8 mouse cellular contexts compared by ENCODE assay signal in the genomic region with DNA sequence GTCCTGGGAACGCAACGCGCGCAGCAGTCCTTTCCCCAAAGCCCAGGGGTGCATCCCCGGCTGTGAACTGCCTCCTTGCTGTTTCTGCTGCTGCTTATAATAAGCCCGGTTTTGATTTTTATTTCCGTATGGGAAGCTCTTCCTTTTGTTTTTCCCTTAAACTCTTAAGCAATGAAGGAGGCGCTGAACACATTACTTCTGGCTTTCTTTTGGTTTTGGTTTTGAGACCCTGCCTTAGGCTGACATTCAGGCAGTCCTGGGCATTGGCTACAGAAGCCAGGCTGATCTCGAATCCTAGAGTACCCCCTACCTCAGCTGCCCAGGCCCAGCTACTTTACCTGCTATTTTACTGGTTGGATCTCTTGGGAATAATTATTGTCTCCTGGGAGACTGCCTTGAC. TPM values are rescaled to one million over a fixed set of nuclear protein-coding genes. Genes with fewer than 3 reads are reported as not detected.
DNase-seq lines count a peak whose midpoint lies in the region; ATAC-seq lines count a peak whose summit lies in the region.

No protein-coding gene starts in this region.

- 5% methylated on average over 9 of the region's 9 CpGs for WGBS in neural tube, embryonic 11.5 days
- 1% methylated on average over 9 of the region's 9 CpGs for WGBS in forebrain, embryonic 15.5 days
- 2% methylated on average over 9 of the region's 9 CpGs for WGBS in limb, embryonic 13.5 days
- 5% methylated on average over 9 of the region's 9 CpGs for WGBS in stomach, embryonic 14.5 days

- ATAC-seq in neural tube, embryonic 11.5 days (ENCODE audit: insufficient read depth, low FRiP score, low TSS enrichment) = no peak
- ATAC-seq in forebrain, embryonic 15.5 days (replicated peaks) = no peak
- ATAC-seq in limb, embryonic 13.5 days (ENCODE audit: low FRiP score, low read depth) = peak; percentile 10; the same call in 1 of the 2 replicates
- ATAC-seq in stomach, embryonic 14.5 days (ENCODE audit: insufficient number of reproducible peaks, insufficient read depth, low FRiP score, low read depth) = no peak

- H3K27me3 ChIP-seq in neural tube, embryonic 11.5 days (ENCODE audit: control insufficient read depth, insufficient read depth, low read length) = peaks cover 24% of the 10 kb centered on the region
- peaks cover 13% of the 10 kb centered on the region for H3K27me3 ChIP-seq in forebrain, embryonic 15.5 days
- peaks cover 58% of the 10 kb centered on the region for H3K27me3 ChIP-seq in limb, embryonic 13.5 days
- no peaks in the 10 kb centered on the region for H3K27me3 ChIP-seq in stomach, embryonic 14.5 days (ENCODE audit: control insufficient read depth, insufficient read depth, low read length)

- intact Hi-C loops in left cerebral cortex, postnatal 10 days (cut with DNase I) = loop anchor here (5.0 to 10.0 kb wide), 3 partner anchors 113 to 308 kb away; no protein-coding TSS in a partner anchor

- H3K27ac ChIP-seq in neural tube, embryonic 11.5 days (ENCODE audit: low read depth, low read length) = no peak overlapping the region
- H3K27ac ChIP-seq in forebrain, embryonic 15.5 days (replicated peaks) = no peak overlapping the region
- no peak overlapping the region for H3K27ac ChIP-seq in limb, embryonic 13.5 days
- H3K27ac ChIP-seq in stomach, embryonic 14.5 days (ENCODE audit: low read length) = no peak overlapping the region; the same call in 1 of the 2 replicates

- H3K4me1 ChIP-seq in neural tube, embryonic 11.5 days (ENCODE audit: control insufficient read depth, insufficient read depth, low read length) = peaks cover 13% of the 10 kb centered on the region; the same call in 1 of the 2 replicates
- peaks cover 21% of the 10 kb centered on the region for H3K4me1 ChIP-seq in forebrain, embryonic 15.5 days
- peaks cover 29% of the 10 kb centered on the region for H3K4me1 ChIP-seq in limb, embryonic 13.5 days
- H3K4me1 ChIP-seq in stomach, embryonic 14.5 days (ENCODE audit: control insufficient read depth, insufficient read depth, low read length) = peaks cover 5% of the 10 kb centered on the region; the same call in 1 of the 2 replicates

- H3K9me3 ChIP-seq in neural tube, embryonic 11.5 days (ENCODE audit: control insufficient read depth, low read length) = no peaks in the 10 kb centered on the region
- no peaks in the 10 kb centered on the region for H3K9me3 ChIP-seq in forebrain, embryonic 15.5 days
- peaks cover 3% of the 10 kb centered on the region; the same call in 1 of the 2 replicates for H3K9me3 ChIP-seq in limb, embryonic 13.5 days
- H3K9me3 ChIP-seq in stomach, embryonic 14.5 days (ENCODE audit: control insufficient read depth, low read depth, low read length) = no peaks in the 10 kb centered on the region

- H3K4me2 ChIP-seq in neural tube, embryonic 11.5 days (ENCODE audit: low read depth) = peak overlapping the region; percentile 91
- H3K4me2 ChIP-seq in forebrain, embryonic 15.5 days (replicated peaks) = peak overlapping the region; percentile 92
- peak overlapping the region; percentile 94 for H3K4me2 ChIP-seq in limb, embryonic 13.5 days (replicated peaks)
- H3K4me2 ChIP-seq in stomach, embryonic 14.5 days (replicated peaks; ENCODE audit: low read depth, low read length) = peak overlapping the region; percentile 91

- no peaks in the 10 kb centered on the region for H3K36me3 ChIP-seq in neural tube, embryonic 11.5 days (ENCODE audit: control insufficient read depth, insufficient read depth, low read length)
- no peaks in the 10 kb centered on the region for H3K36me3 ChIP-seq in forebrain, embryonic 15.5 days
- H3K36me3 ChIP-seq in limb, embryonic 13.5 days = no peaks in the 10 kb centered on the region
- H3K36me3 ChIP-seq in stomach, embryonic 14.5 days (ENCODE audit: control insufficient read depth, insufficient read depth, low read length) = no peaks in the 10 kb centered on the region

- DNase-seq in neural tube, embryonic 11.5 days (ENCODE audit: low spot score) = no peak
- no peak for DNase-seq in neural tube, embryonic 10.5 days (ENCODE audit: extremely low spot score, low spot score)
- no peak for DNase-seq in natural killer cell, adult 2 months (ENCODE audit: low spot score in 2 of 2)
- no peak for DNase-seq in layer of hippocampus, adult 11-12 months (ENCODE audit: low spot score)
- DNase-seq in left cerebral cortex, postnatal 10 days (ENCODE audit: extremely low spot score in 1 of 2, low spot score in 2 of 2) = no peak

- no peak overlapping the region for H3K9ac ChIP-seq in neural tube, embryonic 11.5 days (ENCODE audit: low read length)
- peak overlapping the region; percentile 57 for H3K9ac ChIP-seq in forebrain, embryonic 15.5 days (replicated peaks)
- H3K9ac ChIP-seq in limb, embryonic 13.5 days = peak overlapping the region; percentile 77
- H3K9ac ChIP-seq in stomach, embryonic 14.5 days (replicated peaks; ENCODE audit: low read depth, low read length) = peak overlapping the region; percentile 53

- peak overlapping the region; percentile 64 for H3K4me3 ChIP-seq in neural tube, embryonic 11.5 days (ENCODE audit: low read depth, low read length)
- peak overlapping the region; percentile 61 for H3K4me3 ChIP-seq in forebrain, embryonic 15.5 days
- H3K4me3 ChIP-seq in limb, embryonic 13.5 days = peak overlapping the region; percentile 75
- H3K4me3 ChIP-seq in stomach, embryonic 14.5 days (ENCODE audit: low read depth, low read length) = peak overlapping the region; percentile 65

RNA-seq across cellular contexts. Expression of a gene that starts 0.6 kb away (rescaled TPM):
- polyA plus RNA-seq in neural tube, embryonic 11.5 days (2014; fragmentation: Nextera tagmentation; extraction: Ambion mirVana) = 1.1 and 1.4 TPM in 2 replicates
- 2.6 TPM in 2 replicates for polyA plus RNA-seq in forebrain, embryonic 15.5 days (2015; fragmentation: Nextera tagmentation; extraction: Ambion mirVana)
- polyA plus RNA-seq in limb, embryonic 13.5 days (2015; fragmentation: Nextera tagmentation; extraction: Ambion mirVana) = 1.1 and 1.2 TPM in 2 replicates
- polyA plus RNA-seq in stomach, embryonic 14.5 days (2014; fragmentation: Nextera tagmentation; extraction: Ambion mirVana) = 2.8 and 3.3 TPM in 2 replicates
- 10 to 100 TPM; 36.8 to 40.8 TPM for total RNA-seq in left cerebral cortex, postnatal 10 days (2021)
